Mouse (Mus musculus): ENCODE data around the gene Cadps2. TPM values are rescaled to one million over a fixed set of nuclear protein-coding genes. Genes with fewer than 3 reads are reported as not detected.
A peak's percentile ranks its signal among the peaks of the same experiment; 100 is the strongest.

Gene Cadps2
- polyA plus RNA-seq, 1 experiment from 2014 or later, result 4.7 TPM

DNA sequence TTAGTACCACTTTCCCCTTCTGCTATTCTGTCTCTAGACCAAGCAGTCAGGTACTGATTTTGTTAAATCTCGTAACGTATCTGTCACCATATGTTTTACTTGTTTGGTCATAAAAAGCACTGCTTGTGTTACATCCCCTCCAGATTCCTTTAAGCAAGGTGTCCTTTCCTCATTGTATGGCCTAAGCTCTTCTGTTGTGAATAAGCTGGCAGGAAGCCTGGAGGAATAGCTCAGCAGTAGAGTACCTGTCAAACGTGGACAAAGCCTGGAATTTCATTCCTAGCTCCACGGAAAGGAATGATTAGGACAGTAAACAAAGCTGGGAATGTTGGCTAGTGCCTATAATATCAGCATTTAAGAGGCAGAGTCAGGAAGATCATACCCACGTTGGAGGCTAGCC, 340.6 kb downstream of the Cadps2 start:
- no peak overlapping the region for H3K4me3 ChIP-seq (replicated peaks)
- H3K36me3 ChIP-seq, result no peaks in the 10 kb centered on the region
- 60% methylated on average over 5 of the region's 5 CpGs for WGBS
- no peaks in the 10 kb centered on the region for H3K4me1 ChIP-seq (replicated peaks)
- H3K9ac ChIP-seq (replicated peaks), result no peak overlapping the region
- ATAC-seq, result no peak
- no peaks in the 10 kb centered on the region for H3K27me3 ChIP-seq
- no peak overlapping the region for H3K27ac ChIP-seq
- H3K9me3 ChIP-seq, result no peaks in the 10 kb centered on the region
- H3K4me2 ChIP-seq (replicated peaks), result no peak overlapping the region

DNA sequence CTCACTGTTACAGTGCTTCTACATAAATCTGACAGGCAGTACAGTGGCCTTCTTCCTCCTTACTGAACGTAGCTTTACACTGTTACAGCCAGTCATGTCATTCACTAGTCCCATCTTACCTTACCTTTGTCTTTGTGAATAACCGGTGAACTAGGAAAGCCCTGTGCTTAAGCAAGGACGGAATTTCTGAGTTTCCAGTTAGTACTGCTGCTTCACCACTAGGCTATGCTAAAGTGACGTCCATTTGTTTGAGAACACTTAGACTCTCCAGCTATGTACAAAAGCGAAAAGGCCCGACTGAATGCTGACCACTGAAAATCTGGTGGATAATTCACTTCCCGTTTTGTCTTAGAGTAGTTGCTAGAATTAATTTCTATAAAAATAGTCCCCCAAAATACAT, 347.4 kb downstream of the Cadps2 start:
- H3K27ac ChIP-seq, result no peak overlapping the region
- H3K9ac ChIP-seq (replicated peaks), result no peak overlapping the region
- no peaks in the 10 kb centered on the region for H3K9me3 ChIP-seq
- H3K4me1 ChIP-seq (replicated peaks), result no peaks in the 10 kb centered on the region
- H3K27me3 ChIP-seq, result no peaks in the 10 kb centered on the region
- no peak overlapping the region for H3K4me2 ChIP-seq (replicated peaks)
- peak; percentile 92 for ATAC-seq
- H3K4me3 ChIP-seq (replicated peaks), result no peak overlapping the region
- H3K36me3 ChIP-seq, result no peaks in the 10 kb centered on the region
- 32% methylated on average over 7 of the region's 7 CpGs for WGBS

DNA sequence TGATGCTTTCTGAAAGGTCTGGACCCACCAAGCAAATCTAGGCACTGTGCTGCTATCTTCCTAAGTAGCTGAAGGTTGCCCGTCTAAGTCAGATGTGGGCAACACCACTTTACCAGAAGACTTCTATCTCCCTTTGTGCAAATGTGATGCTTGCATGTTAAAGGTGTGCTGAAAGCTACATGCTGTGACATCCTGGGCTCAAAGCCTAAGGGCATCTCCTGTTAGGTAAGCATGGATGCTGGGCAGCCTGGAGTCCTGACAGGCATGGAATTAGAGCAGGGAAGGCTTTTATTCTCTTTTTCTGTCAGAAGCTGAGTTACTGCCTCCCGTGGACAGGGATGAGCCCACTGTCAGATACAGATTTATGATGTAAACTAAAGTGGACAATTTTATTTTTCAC, 348.8 kb downstream of the Cadps2 start:
- no peak for ATAC-seq
- Histone ChIP-seq H3K4me2 (replicated peaks) (no peak overlapping the region), H3K36me3 (no peaks in the 10 kb centered on the region), H3K27ac (no peak overlapping the region), H3K27me3 (no peaks in the 10 kb centered on the region), H3K9ac (replicated peaks) (no peak overlapping the region), H3K4me3 (replicated peaks) (no peak overlapping the region), H3K9me3 (no peaks in the 10 kb centered on the region), H3K4me1 (replicated peaks) (no peaks in the 10 kb centered on the region)
- 80% methylated on average over 2 of the region's 2 CpGs for WGBS

DNA sequence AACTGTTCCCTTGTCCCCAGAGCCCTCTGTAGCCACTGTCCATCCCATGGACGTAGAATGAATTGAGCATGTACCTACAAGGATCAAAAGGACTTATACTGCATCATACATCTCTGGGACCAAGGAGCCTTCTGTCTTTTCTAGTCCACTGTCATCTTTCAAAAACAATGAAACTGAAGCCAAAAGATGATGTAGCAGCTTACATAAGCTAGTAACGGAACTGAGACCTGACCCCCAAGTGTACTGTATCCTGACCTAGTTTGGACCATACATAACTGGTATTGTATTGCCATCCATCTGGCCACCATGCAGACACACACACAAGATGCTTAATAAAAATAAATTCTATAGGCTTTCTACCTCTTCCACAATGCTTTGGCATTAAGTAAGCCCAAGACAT, 350.2 kb downstream of the Cadps2 start:
- H3K27me3 ChIP-seq, result no peaks in the 10 kb centered on the region
- H3K27ac ChIP-seq, result no peak overlapping the region
- no peak overlapping the region for H3K4me3 ChIP-seq (replicated peaks)
- H3K36me3 ChIP-seq, result no peaks in the 10 kb centered on the region
- no peak overlapping the region for H3K9ac ChIP-seq (replicated peaks)
- ATAC-seq, result no peak
- H3K4me1 ChIP-seq (replicated peaks), result no peaks in the 10 kb centered on the region
- H3K9me3 ChIP-seq, result no peaks in the 10 kb centered on the region
- 85% methylated on average over 2 of the region's 2 CpGs for WGBS
- no peak overlapping the region for H3K4me2 ChIP-seq (replicated peaks)

DNA sequence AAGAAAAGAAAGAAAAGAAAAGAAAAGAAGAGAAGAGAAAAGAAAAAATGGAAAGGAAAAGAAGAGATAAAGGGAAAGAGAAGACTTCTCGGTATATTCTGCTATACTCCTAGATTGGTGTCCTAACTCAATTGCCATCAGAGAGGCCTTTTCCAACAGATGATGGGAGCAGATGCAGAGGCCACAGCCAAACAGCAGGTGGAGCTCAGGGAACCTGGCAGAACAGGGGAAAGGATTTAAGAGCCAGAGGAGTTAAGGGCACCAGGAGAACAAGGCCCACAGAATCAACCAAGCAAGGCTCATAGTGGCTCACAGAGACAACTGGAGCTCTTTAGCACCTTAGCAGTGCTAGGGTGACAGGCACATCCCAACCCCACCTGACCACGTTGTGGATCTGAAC, 366.5 kb downstream of the Cadps2 start:
- no peak overlapping the region for H3K27ac ChIP-seq

DNA sequence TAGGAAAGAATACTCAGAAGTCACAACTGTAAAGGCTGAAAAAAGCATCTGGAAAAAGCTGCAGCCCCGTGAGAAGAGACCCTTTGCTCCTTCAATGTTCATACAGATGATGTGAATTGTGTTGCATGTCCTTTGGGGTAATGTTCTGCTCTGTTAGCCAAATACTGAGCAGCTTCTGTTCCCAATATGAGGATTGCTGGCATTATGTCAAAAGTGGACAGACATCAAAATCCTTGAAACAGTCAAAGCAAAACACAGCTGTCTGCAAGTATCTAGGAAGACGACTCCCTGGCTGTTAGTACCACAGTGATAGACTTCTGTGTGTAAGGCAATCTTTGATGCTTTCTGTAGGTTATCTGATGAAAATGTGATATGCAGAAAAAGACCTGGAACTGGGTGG, 367.4 kb downstream of the Cadps2 start:
- Histone ChIP-seq H3K27ac (no peak overlapping the region), H3K4me2 (replicated peaks) (no peak overlapping the region), H3K9me3 (no peaks in the 10 kb centered on the region), H3K27me3 (no peaks in the 10 kb centered on the region), H3K9ac (replicated peaks) (no peak overlapping the region), H3K4me1 (replicated peaks) (no peaks in the 10 kb centered on the region), H3K36me3 (no peaks in the 10 kb centered on the region), H3K4me3 (replicated peaks) (no peak overlapping the region)
- WGBS, result 70% methylated on average over 2 of the region's 2 CpGs
- no peak for ATAC-seq

More for the DNA sequence above, 366.5 kb downstream of the Cadps2 start:
- ATAC-seq, result 0 out of 2 replicates have a peak, but pooled peaks have one; percentile 37
- H3K4me3 ChIP-seq (replicated peaks), result no peak overlapping the region
- no peaks in the 10 kb centered on the region for H3K36me3 ChIP-seq
- 78% methylated on average over 2 of the region's 2 CpGs for WGBS
- no peaks in the 10 kb centered on the region for H3K27me3 ChIP-seq
- H3K9ac ChIP-seq (replicated peaks), result no peak overlapping the region
- no peaks in the 10 kb centered on the region for H3K4me1 ChIP-seq (replicated peaks)
- no peak overlapping the region for H3K4me2 ChIP-seq (replicated peaks)
- no peaks in the 10 kb centered on the region for H3K9me3 ChIP-seq

DNA sequence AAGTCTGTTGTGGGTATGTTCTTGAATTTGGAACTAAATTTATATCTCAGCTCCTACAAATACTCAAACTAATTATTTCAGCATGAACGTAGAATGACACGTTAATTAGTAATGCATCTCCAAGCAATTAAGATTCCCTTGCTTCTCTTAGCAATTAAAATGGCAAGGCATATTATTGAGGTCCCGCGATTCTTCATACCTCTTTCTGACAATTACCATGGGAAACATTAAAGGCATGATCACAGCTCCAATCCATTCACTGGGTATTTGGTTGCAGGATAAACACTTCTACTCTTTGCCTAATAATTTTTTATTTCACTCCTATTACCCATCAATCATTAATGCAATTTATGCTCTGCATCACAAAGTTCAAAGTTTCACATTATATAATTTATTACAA, 371.3 kb downstream of the Cadps2 start:
- H3K27ac ChIP-seq, result no peak overlapping the region
- no peaks in the 10 kb centered on the region for H3K9me3 ChIP-seq
- H3K9ac ChIP-seq (replicated peaks), result no peak overlapping the region
- WGBS, result 79% methylated on average over 4 of the region's 4 CpGs
- no peak for ATAC-seq
- H3K4me3 ChIP-seq (replicated peaks), result no peak overlapping the region
- H3K27me3 ChIP-seq, result no peaks in the 10 kb centered on the region
- H3K4me2 ChIP-seq (replicated peaks), result no peak overlapping the region
- no peaks in the 10 kb centered on the region for H3K36me3 ChIP-seq
- H3K4me1 ChIP-seq (replicated peaks), result no peaks in the 10 kb centered on the region

DNA sequence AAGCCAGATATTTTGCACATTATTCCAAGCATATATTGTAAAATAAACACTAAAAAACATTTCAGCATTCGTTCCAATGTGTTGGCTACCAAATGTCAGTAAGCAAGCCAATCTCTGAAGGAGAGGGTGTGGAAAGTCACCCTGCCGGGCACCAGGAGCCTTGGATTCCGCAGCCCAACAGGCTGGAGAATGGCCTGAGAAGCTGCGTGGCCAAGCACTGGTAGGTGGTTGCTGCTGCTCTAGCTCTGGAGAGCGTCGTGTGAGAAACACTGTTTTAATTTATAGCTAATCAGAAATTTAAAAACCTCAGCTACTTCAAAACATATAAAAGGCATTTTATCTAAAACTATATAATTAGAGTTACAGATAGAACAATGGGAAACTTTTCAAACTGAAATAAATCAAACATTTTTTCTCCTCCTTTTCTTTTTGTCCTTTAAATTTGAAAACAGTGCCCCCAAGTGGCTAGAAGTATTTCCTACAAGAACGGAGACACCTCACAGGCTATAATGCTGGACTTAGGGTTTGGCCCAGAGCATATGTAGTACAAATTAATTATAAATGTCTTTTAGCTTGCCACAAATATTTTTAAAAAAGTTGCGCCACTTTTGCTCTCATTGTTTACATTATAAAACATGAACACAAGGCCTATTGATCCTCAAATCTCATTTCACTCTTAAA, 376.5 kb downstream of the Cadps2 start:
- H3K27me3 ChIP-seq, result peaks cover 4% of the 10 kb centered on the region; the same call in 1 of the 2 replicates
- WGBS, result 23% methylated on average over 8 of the region's 8 CpGs
- no peak overlapping the region for H3K9ac ChIP-seq (replicated peaks)
- H3K4me3 ChIP-seq (replicated peaks), result no peak overlapping the region
- no peak overlapping the region for H3K27ac ChIP-seq
- ATAC-seq, result peak; percentile 65; the same call in 1 of the 2 replicates
- no peaks in the 10 kb centered on the region for H3K36me3 ChIP-seq
- no peaks in the 10 kb centered on the region for H3K4me1 ChIP-seq (replicated peaks)
- H3K4me2 ChIP-seq (replicated peaks), result no peak overlapping the region
- H3K9me3 ChIP-seq, result no peaks in the 10 kb centered on the region

DNA sequence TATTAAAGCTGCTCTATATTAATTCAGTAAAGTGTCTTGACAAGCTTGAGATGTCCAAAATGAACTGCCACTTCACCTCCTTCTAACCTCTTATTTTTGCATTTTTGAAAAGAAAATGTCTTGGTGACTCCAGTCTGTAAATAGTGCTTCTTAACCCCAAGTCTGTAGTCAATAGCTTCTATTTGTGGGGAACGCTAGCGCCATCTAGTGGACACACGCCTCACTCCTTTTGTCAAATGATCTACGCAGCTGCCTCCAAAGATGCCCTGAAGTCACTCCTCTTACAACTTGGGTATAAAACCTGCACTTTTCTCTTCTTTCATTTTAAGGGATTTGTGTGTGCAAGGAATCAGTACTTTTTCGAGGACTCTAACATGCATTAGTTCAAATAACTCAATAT, 381.5 kb downstream of the Cadps2 start:
- Histone ChIP-seq H3K27ac (no peak overlapping the region), H3K4me2 (replicated peaks) (no peak overlapping the region)
- peak; percentile 43 for ATAC-seq

DNA sequence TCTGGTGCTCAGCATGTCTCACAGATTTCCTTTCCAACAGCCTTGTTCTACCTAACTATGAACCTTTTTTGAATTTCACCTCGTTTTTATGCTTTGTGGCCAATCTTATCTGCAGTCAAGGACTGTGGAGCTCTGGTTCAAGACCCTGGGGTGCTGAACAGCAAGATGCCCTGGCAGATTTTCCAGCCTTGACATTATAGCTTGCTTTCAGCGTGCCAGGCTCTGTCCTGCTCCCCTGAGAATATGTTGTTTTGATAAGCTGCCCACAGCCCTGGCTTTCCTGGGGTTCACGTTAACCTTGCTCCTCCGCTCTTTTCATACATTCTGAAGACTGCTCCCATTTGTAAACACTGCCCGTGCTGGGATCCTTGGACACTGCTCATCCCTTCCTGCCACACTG, 385.3 kb downstream of the Cadps2 start:
- WGBS, result 54% methylated on average over 5 of the region's 5 CpGs

More for the DNA sequence above, 381.5 kb downstream of the Cadps2 start:
- WGBS, result 2% methylated on average over 5 of the region's 5 CpGs
- Histone ChIP-seq H3K9ac (replicated peaks) (no peak overlapping the region), H3K4me1 (replicated peaks) (no peaks in the 10 kb centered on the region), H3K4me3 (replicated peaks) (no peak overlapping the region), H3K9me3 (no peaks in the 10 kb centered on the region), H3K36me3 (no peaks in the 10 kb centered on the region), H3K27me3 (peaks cover 4% of the 10 kb centered on the region; the same call in 1 of the 2 replicates)

DNA sequence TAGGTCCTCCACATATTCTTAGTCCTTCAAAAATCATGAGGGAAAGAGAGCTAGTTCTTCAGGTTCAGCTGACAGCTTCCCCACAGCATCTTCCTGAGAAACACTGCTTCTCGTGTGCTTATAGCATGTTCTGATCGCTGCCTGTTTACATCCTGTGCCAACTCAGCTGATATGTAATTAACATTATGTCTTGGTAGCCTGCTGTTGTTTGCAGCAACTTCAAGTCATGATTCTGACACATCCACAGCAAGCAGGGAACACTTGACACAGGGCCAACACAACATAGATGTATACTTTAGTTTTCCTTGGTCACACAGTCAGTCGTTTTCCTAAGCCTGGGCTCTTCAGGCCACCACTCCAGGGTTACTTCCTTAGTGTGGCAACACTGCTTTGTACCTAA, 399.3 kb downstream of the Cadps2 start:
- Histone ChIP-seq H3K9ac (replicated peaks) (no peak overlapping the region), H3K4me2 (replicated peaks) (no peak overlapping the region), H3K27ac (no peak overlapping the region), H3K4me1 (replicated peaks) (no peaks in the 10 kb centered on the region), H3K9me3 (no peaks in the 10 kb centered on the region), H3K4me3 (replicated peaks) (no peak overlapping the region), H3K36me3 (no peaks in the 10 kb centered on the region), H3K27me3 (no peaks in the 10 kb centered on the region)
- WGBS, result 78% methylated on average over 3 of the region's 3 CpGs
- ATAC-seq, result no peak

More for the DNA sequence above, 385.3 kb downstream of the Cadps2 start:
- H3K4me1 ChIP-seq (replicated peaks), result 0 out of 2 replicates have a peak, but pooled peaks cover 4% of the 10 kb centered on the region
- H3K27me3 ChIP-seq, result no peaks in the 10 kb centered on the region
- no peak overlapping the region for H3K9ac ChIP-seq (replicated peaks)
- H3K4me3 ChIP-seq (replicated peaks), result no peak overlapping the region
- H3K27ac ChIP-seq, result no peak overlapping the region
- H3K36me3 ChIP-seq, result no peaks in the 10 kb centered on the region
- ATAC-seq, result no peak
- no peak overlapping the region for H3K4me2 ChIP-seq (replicated peaks)
- H3K9me3 ChIP-seq, result no peaks in the 10 kb centered on the region

DNA sequence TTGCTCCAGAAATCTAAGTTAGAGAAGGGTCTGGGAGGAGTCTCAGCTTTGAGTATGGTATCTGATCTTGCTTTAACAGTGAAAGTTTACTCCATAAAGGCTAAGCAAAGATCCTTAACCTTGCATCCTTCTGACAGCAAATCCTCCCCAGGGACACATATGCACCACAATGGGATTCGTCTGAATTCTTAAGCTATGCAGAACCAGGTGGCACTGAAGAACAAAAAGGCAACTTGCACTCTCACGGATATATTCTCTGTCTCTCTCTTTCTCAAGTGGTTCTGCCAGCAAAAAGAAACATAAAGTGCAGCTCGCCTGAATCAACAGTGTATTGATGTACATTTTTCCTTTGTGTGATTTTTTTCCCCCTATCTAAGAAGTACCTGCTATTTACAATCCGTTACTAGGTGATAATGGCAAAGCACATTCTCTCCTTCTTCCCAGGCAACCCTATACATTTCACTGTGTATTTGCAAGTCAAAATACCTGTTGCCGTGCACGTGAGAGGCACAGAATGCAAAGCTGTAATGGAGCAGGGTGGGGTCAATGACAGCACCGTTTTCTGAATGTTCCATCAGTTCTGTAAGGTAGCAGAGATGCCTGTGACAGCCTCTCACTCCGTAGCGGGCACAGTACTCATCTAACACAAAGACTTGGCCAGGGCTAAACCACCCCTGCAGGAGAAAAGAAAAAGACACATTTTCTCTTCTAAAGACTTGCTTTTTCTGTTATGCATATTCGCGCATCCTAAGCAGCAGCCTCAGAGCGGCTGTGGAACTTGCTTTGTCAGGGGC, 428.8 kb downstream of the Cadps2 start:
- peaks cover 8% of the 10 kb centered on the region for H3K4me1 ChIP-seq (replicated peaks)
- no peaks in the 10 kb centered on the region for H3K36me3 ChIP-seq
- H3K9ac ChIP-seq (replicated peaks), result peak overlapping the region; percentile 43; the same call in 1 of the 2 replicates
- H3K4me2 ChIP-seq (replicated peaks), result peak overlapping the region; percentile 43
- ATAC-seq, result peak; percentile 68
- H3K27ac ChIP-seq, result no peak overlapping the region
- H3K4me3 ChIP-seq (replicated peaks), result peak overlapping the region; percentile 12
- peaks cover 6% of the 10 kb centered on the region; the same call in 1 of the 2 replicates for H3K27me3 ChIP-seq
- no peaks in the 10 kb centered on the region for H3K9me3 ChIP-seq
- WGBS, result 3% methylated on average over 12 of the region's 12 CpGs

All from midbrain, embryonic 13.5 days (tissue).